Mouse (Mus musculus): ENCODE measurements at regions not wholly inside any gene's neighbourhood (a gene's known extent, or its start where the extent isn't known, plus 50 kb on each side); places are given as distances from the start of the nearest gene placed in this dataset.

DNA sequence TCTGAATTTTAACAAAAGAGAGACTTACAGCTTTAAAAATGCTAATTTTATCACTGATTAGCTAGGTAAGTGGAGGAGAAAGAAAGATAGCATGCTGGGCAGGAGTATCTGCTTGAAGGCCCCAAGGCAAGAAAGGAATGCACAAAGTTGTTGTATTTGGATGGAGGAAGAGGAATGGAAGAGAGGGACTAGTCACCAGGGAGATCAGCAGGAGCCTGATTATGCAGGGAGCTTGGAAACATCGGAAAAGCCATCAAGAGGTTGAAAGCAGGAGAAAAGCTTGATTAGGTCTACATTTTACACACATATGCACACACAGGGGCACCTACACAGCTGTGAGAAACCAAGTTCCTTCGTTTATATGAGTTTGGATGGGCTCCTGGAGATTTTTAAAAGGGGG, 188.1 kb downstream of the Lyplal1 start:
- TF ChIP-seq CTCF (IDR thresholded peaks at IDR 0.05; ENCODE audit: low read depth, low read length) (no peak), EP300 (IDR thresholded peaks at IDR 0.05; ENCODE audit: insufficient read depth, low read depth, low read length) (no peak), POLR2A (IDR thresholded peaks at IDR 0.05; ENCODE audit: insufficient read depth, low read length) (no peak)

Data from ES-Bruce4 (cell line).